In genomic region chr3:60025417-60025816, GRCm38 (mm10) we compare ENCODE assay signal across 29 mouse cellular contexts. TPM values are rescaled to one million over a fixed set of nuclear protein-coding genes. Genes with fewer than 3 reads are reported as not detected.
DNase-seq lines count a peak whose midpoint lies in the region; ATAC-seq and TF ChIP-seq lines count a peak whose summit lies in the region.
"Had no signal": no experiment of that assay in that cellular context is flagged by ENCODE, and none has a peak within 500 bp of the region (broad histone marks: within the 10 kb centered on the region; RNA-seq: fewer than 3 reads in every experiment).

Gene Aadac (plus strand): TSS chr3:60025717.

- ATAC-seq in kidney, postnatal 0 days (replicated peaks; ENCODE audit: low FRiP score, low read depth): no peak
- no peak for ATAC-seq in intestine, postnatal 0 days
- no peak for ATAC-seq in liver, embryonic 14.5 days (ENCODE audit: insufficient read depth)
- ATAC-seq in CD4-positive, CD25-positive, alpha-beta regulatory T cell, adult 4 months: no peak
- ATAC-seq: activated CD4-positive, CD25-positive, alpha-beta regulatory T cell, adult 4 months; midbrain, embryonic 13.5 days had no signal

- H3K27ac ChIP-seq in kidney, postnatal 0 days: no peak within 1 kb of the TSS
- no peak within 1 kb of the TSS for H3K27ac ChIP-seq in intestine, postnatal 0 days (ENCODE audit: low read depth, low read length)
- no peak within 1 kb of the TSS for H3K27ac ChIP-seq in liver, embryonic 14.5 days
- H3K27ac ChIP-seq: embryonic facial prominence, embryonic 12.5 days; forebrain, embryonic 12.5 days; heart, adult 2 months; heart, embryonic 13.5 days; limb, embryonic 13.5 days; lung, embryonic 15.5 days; midbrain, embryonic 13.5 days had no signal

- WGBS in kidney, postnatal 0 days: 78% methylated on average over 1 of the region's 1 CpGs
- WGBS in intestine, postnatal 0 days: 71% methylated on average over 1 of the region's 1 CpGs
- WGBS in liver, embryonic 14.5 days (ENCODE audit: insufficient replicate concordance): 41% methylated on average over 1 of the region's 1 CpGs

- no peak for TF ChIP-seq CTCF in kidney, postnatal 0 days (IDR thresholded peaks at IDR 0.05; ENCODE audit: low read depth)
- TF ChIP-seq CTCF in intestine, postnatal 0 days (IDR thresholded peaks at IDR 0.05; ENCODE audit: low read depth): no peak
- TF ChIP-seq CTCF in liver, embryonic 14.5 days (IDR thresholded peaks at IDR 0.05; ENCODE audit: low read depth): no peak

- DNase-seq in kidney, postnatal 0 days (ENCODE audit: low spot score): no peak
- no peak for DNase-seq in kidney, adult 18-20 months
- DNase-seq in liver, embryonic 14.5 days (ENCODE audit: low read depth in 3 of 3, low spot score in 3 of 3): no peak
- DNase-seq in layer of hippocampus, adult 18-20 months (ENCODE audit: low spot score in 2 of 2): no peak
- DNase-seq in layer of hippocampus, postnatal 14 days (ENCODE audit: low spot score in 2 of 2): no peak
- DNase-seq: adrenal gland, adult 8-10 months; cerebellum, postnatal 10 days; gastrocnemius, postnatal 36 days; heart, adult 2 months; heart, postnatal 14 days; kidney, postnatal 10 days; lung, postnatal 36 days; thymus, postnatal 14 days had no signal

- H3K9me3 ChIP-seq in kidney, postnatal 0 days (replicated peaks; ENCODE audit: low read length): no peaks in the 10 kb centered on the region
- H3K9me3 ChIP-seq in intestine, postnatal 0 days (ENCODE audit: control insufficient read depth): no peaks in the 10 kb centered on the region
- H3K9me3 ChIP-seq in liver, embryonic 14.5 days (ENCODE audit: control insufficient read depth, low read length): no peaks in the 10 kb centered on the region
- H3K9me3 ChIP-seq: embryonic facial prominence, embryonic 12.5 days; forebrain, embryonic 12.5 days; heart, embryonic 13.5 days; limb, embryonic 13.5 days; lung, embryonic 15.5 days; megakaryocyte, embryonic 14.5 days; midbrain, embryonic 13.5 days had no signal

- H3K9ac ChIP-seq in kidney, postnatal 0 days (ENCODE audit: low read depth, low read length): no peak within 1 kb of the TSS
- H3K9ac ChIP-seq in intestine, postnatal 0 days (ENCODE audit: low read depth, low read length): no peak within 1 kb of the TSS
- no peak within 1 kb of the TSS for H3K9ac ChIP-seq in liver, embryonic 14.5 days (replicated peaks)
- H3K9ac ChIP-seq: embryonic facial prominence, embryonic 12.5 days; forebrain, embryonic 12.5 days; heart, embryonic 13.5 days; limb, embryonic 13.5 days; lung, embryonic 15.5 days; midbrain, embryonic 13.5 days had no signal

- H3K36me3 ChIP-seq in kidney, postnatal 0 days (ENCODE audit: insufficient read depth, low read length): no peaks in the 10 kb centered on the region
- no peaks in the 10 kb centered on the region for H3K36me3 ChIP-seq in intestine, postnatal 0 days (ENCODE audit: control insufficient read depth, insufficient read depth)
- no peaks in the 10 kb centered on the region for H3K36me3 ChIP-seq in liver, embryonic 14.5 days (replicated peaks; ENCODE audit: control insufficient read depth, insufficient read depth, low read depth)
- H3K36me3 ChIP-seq: embryonic facial prominence, embryonic 12.5 days; forebrain, embryonic 12.5 days; heart, embryonic 13.5 days; limb, embryonic 13.5 days; lung, embryonic 15.5 days; midbrain, embryonic 13.5 days had no signal

- H3K4me2 ChIP-seq in kidney, postnatal 0 days (ENCODE audit: low read length): no peak within 1 kb of the TSS
- H3K4me2 ChIP-seq in intestine, postnatal 0 days (replicated peaks; ENCODE audit: low read depth): no peak within 1 kb of the TSS
- no peak within 1 kb of the TSS for H3K4me2 ChIP-seq in liver, embryonic 14.5 days (ENCODE audit: low read depth)
- H3K4me2 ChIP-seq: embryonic facial prominence, embryonic 12.5 days; forebrain, embryonic 12.5 days; heart, embryonic 13.5 days; limb, embryonic 13.5 days; lung, embryonic 15.5 days; midbrain, embryonic 13.5 days had no signal

- no peak within 1 kb of the TSS for H3K4me3 ChIP-seq in kidney, postnatal 0 days (replicated peaks; ENCODE audit: low read depth, low read length)
- no peak within 1 kb of the TSS for H3K4me3 ChIP-seq in intestine, postnatal 0 days (ENCODE audit: low read depth, low read length)
- H3K4me3 ChIP-seq in liver, embryonic 14.5 days (ENCODE audit: insufficient read depth in 1 of 2, low read depth in 2 of 2, low read length in 2 of 2): no peak within 1 kb of the TSS
- H3K4me3 ChIP-seq: embryonic facial prominence, embryonic 12.5 days; forebrain, embryonic 12.5 days; heart, adult 2 months; heart, embryonic 13.5 days; limb, embryonic 13.5 days; lung, embryonic 15.5 days; megakaryocyte, embryonic 14.5 days; midbrain, embryonic 13.5 days had no signal

- no peaks in the 10 kb centered on the region for H3K27me3 ChIP-seq in kidney, postnatal 0 days (ENCODE audit: insufficient read depth, low read length)
- no peaks in the 10 kb centered on the region for H3K27me3 ChIP-seq in intestine, postnatal 0 days (replicated peaks; ENCODE audit: control insufficient read depth, insufficient read depth, low read length)
- no peaks in the 10 kb centered on the region for H3K27me3 ChIP-seq in liver, embryonic 14.5 days (ENCODE audit: control insufficient read depth, insufficient read depth, low read length)
- H3K27me3 ChIP-seq: embryonic facial prominence, embryonic 12.5 days; forebrain, embryonic 12.5 days; heart, embryonic 13.5 days; limb, embryonic 13.5 days; lung, embryonic 15.5 days; megakaryocyte, embryonic 14.5 days; midbrain, embryonic 13.5 days had no signal

- no peaks in the 10 kb centered on the region for H3K4me1 ChIP-seq in kidney, postnatal 0 days (replicated peaks; ENCODE audit: insufficient read depth, low read length)
- no peaks in the 10 kb centered on the region for H3K4me1 ChIP-seq in intestine, postnatal 0 days (replicated peaks; ENCODE audit: control insufficient read depth, insufficient read depth, low read length)
- no peaks in the 10 kb centered on the region for H3K4me1 ChIP-seq in liver, embryonic 14.5 days (replicated peaks; ENCODE audit: control insufficient read depth in 2 of 2, insufficient read depth in 2 of 2, low read length in 1 of 2)
- H3K4me1 ChIP-seq: embryonic facial prominence, embryonic 12.5 days; forebrain, embryonic 12.5 days; heart, embryonic 13.5 days; limb, embryonic 13.5 days; lung, embryonic 15.5 days; megakaryocyte, embryonic 14.5 days; midbrain, embryonic 13.5 days had no signal

- TF ChIP-seq EP300 in liver, embryonic 14.5 days (IDR thresholded peaks at IDR 0.05; ENCODE audit: low read depth): no peak

RNA-seq across cellular contexts. Expression of gene Aadac, which starts in this region (rescaled TPM):
- polyA plus RNA-seq in kidney, postnatal 0 days (2015; fragmentation: Nextera tagmentation; extraction: Ambion mirVana): 49.6 and 52.8 TPM in 2 replicates
- polyA plus RNA-seq in intestine, postnatal 0 days (2015; fragmentation: Nextera tagmentation; extraction: Ambion mirVana): 190 and 203 TPM in 2 replicates
- 94.9 and 102 TPM in 2 replicates for polyA plus RNA-seq in liver, embryonic 14.5 days (2012; rRNA removed)
- polyA plus RNA-seq in liver, embryonic 14.5 days (2014; fragmentation: Nextera tagmentation; extraction: Ambion mirVana): 259 and 282 TPM in 2 replicates
- not detected for total RNA-seq in layer of hippocampus, adult 18-20 months (2021)
- total RNA-seq in layer of hippocampus, postnatal 14 days (2021): not detected
- polyA plus RNA-seq in CD4-positive, CD25-positive, alpha-beta regulatory T cell, adult 4 months (2017; shearing (Covaris generic)): not detected
- total RNA-seq: adrenal gland, adult 8-10 months; gastrocnemius, postnatal 36 days; heart, adult 2 months; heart, postnatal 14 days; layer of hippocampus, adult 8-10 months; left cerebral cortex, postnatal 25 days had no signal
- polyA plus RNA-seq: activated CD4-positive, CD25-positive, alpha-beta regulatory T cell, adult 4 months; C2C12; cortical plate, adult 2 months; forebrain, embryonic 12.5 days; heart, adult 2 months; hindbrain, embryonic 11.5 days; limb, embryonic 13.5 days; midbrain, embryonic 13.5 days; neural tube, embryonic 11.5 days had no signal

Comparison
In these comparisons a context has a peak if more than half of its experiments do, and no peak if none do; other contexts are left out.
1. RNA of gene Aadac (polyA plus RNA-seq): 94.9 to 282 TPM in liver, embryonic 14.5 days, 190 to 203 TPM in intestine, postnatal 0 days and 49.6 to 52.8 TPM in kidney, postnatal 0 days; not detected in CD4-positive, CD25-positive, alpha-beta regulatory T cell, adult 4 months; every median in the first group is over 10 times any median in the second.